Mouse (Mus musculus): ENCODE measurements around the gene Tpcn1. TPM values are rescaled to one million over a fixed set of nuclear protein-coding genes. Genes with fewer than 3 reads are reported as not detected.

Gene Tpcn1
- total and polyA plus RNA-seq, 2 experiments = 7.6 to 51.9 TPM

DNA sequence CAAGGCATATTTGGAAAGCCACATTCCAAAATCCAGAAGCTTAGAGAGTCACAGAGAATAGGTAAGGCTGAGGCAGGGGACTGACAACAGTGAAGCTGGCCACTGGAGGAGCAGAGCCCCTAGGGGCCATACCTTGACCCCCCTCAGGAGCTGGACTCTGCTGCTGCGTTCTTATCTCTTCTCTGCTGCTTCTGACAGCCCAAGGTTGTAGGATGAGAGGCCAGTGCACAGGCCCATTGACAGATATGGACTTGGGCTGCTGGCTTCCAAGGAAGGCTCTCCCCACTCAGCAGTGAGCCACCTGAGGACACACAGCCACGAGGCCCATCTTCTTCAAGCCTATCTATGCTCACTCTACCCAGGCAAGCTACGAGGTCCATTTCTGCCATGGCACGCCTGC, 19.5 kb downstream of the Tpcn1 start:
- TF ChIP-seq POLR2A (IDR thresholded peaks at IDR 0.05; ENCODE audit: extremely low read depth, insufficient read depth, low read length) (no peak), CTCF (IDR thresholded peaks at IDR 0.05; ENCODE audit: low read depth, low read length) (no peak)
- 84% methylated on average over 4 of the region's 4 CpGs for WGBS
- Histone ChIP-seq H3K27me3 (ENCODE audit: control insufficient read depth, insufficient read depth, low read length) (no peaks in the 10 kb centered on the region), H3K9ac (ENCODE audit: low read depth, low read length) (no peak overlapping the region), H3K79me2 (ENCODE audit: control insufficient read depth, insufficient read depth, low read length) (peaks cover 11% of the 10 kb centered on the region; the same call in 1 of the 2 replicates), H3K4me1 (ENCODE audit: control insufficient read depth, insufficient read depth, low read length) (peaks cover 49% of the 10 kb centered on the region), H3K36me3 (ENCODE audit: control insufficient read depth, insufficient read depth, low read length) (no peaks in the 10 kb centered on the region), H3K4me3 (ENCODE audit: insufficient read depth, low read depth, low read length) (no peak overlapping the region), H3K27ac (replicated peaks; ENCODE audit: insufficient read depth, low read depth, low read length) (no peak overlapping the region)
- no peak for DNase-seq (ENCODE audit: extremely low read depth, low read depth, low spot score)

DNA sequence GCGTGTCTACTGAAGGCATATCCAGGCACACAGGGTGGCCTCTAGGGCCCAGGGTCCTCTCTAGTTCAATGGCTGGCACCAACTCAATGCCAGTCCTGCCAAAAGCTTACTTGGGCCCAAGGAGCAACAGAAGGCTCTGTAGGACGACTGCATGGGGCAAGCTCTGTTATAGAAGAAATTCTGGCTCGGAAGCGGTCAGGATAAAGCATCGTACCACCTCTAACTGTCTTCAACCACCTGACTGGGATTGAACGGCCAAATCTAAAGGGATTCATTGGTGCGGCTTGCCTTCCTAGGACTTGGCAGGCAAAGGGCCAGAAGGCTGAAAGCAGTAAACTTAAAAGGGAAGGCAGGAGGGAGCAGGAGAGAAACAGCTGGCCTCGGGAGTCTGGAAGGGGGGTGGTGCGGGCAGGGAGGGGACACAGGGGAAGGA, 20.1 kb downstream of the Tpcn1 start:
- peak; percentile 26 for DNase-seq (ENCODE audit: extremely low read depth, low read depth, low spot score)
- peak overlapping the region; percentile 63 for H3K27ac ChIP-seq (replicated peaks; ENCODE audit: insufficient read depth, low read depth, low read length)
- H3K79me2 ChIP-seq (ENCODE audit: control insufficient read depth, insufficient read depth, low read length) = peaks cover 11% of the 10 kb centered on the region; the same call in 1 of the 2 replicates
- H3K36me3 ChIP-seq (ENCODE audit: control insufficient read depth, insufficient read depth, low read length) = no peaks in the 10 kb centered on the region
- no peak overlapping the region for H3K4me3 ChIP-seq (ENCODE audit: insufficient read depth, low read depth, low read length)
- WGBS = 64% methylated on average over 9 of the region's 9 CpGs
- peaks cover 54% of the 10 kb centered on the region for H3K4me1 ChIP-seq (ENCODE audit: control insufficient read depth, insufficient read depth, low read length)
- no peaks in the 10 kb centered on the region for H3K27me3 ChIP-seq (ENCODE audit: control insufficient read depth, insufficient read depth, low read length)
- no peak for TF ChIP-seq POLR2A (IDR thresholded peaks at IDR 0.05; ENCODE audit: extremely low read depth, insufficient read depth, low read length)
- no peak for TF ChIP-seq CTCF (IDR thresholded peaks at IDR 0.05; ENCODE audit: low read depth, low read length)
- H3K9ac ChIP-seq (ENCODE audit: low read depth, low read length) = no peak overlapping the region

DNA sequence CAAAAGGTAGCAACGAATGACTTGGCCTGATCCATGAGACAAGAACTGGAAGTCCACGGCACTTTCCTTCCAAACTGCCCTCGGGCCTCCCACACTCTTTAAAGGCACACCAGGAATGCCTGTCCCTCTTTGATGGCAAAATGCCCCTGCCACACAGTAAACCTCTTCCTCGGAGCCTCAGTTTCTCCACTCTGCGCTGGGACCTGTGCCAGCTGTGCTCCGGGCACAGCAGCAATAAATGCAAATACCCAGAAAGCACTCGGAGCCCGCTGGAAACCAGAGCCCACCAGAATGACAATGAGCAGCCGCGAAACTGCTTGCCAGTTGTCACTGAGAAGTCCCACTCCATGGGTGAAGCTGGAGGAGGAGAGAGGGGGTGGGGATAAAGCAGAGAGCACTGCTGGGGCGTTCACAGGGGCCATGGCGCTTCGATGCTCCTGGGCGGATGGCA, 20.7 kb downstream of the Tpcn1 start:
- DNase-seq (ENCODE audit: extremely low read depth, low read depth, low spot score) = no peak
- peaks cover 8% of the 10 kb centered on the region; the same call in 1 of the 2 replicates for H3K79me2 ChIP-seq (ENCODE audit: control insufficient read depth, insufficient read depth, low read length)
- peak overlapping the region; percentile 63 for H3K27ac ChIP-seq (replicated peaks; ENCODE audit: insufficient read depth, low read depth, low read length)
- no peak for TF ChIP-seq CTCF (IDR thresholded peaks at IDR 0.05; ENCODE audit: low read depth, low read length)
- TF ChIP-seq POLR2A (IDR thresholded peaks at IDR 0.05; ENCODE audit: extremely low read depth, insufficient read depth, low read length) = no peak
- 63% methylated on average over 14 of the region's 14 CpGs for WGBS
- no peak overlapping the region for H3K4me3 ChIP-seq (ENCODE audit: insufficient read depth, low read depth, low read length)
- peak overlapping the region; percentile 35 for H3K9ac ChIP-seq (ENCODE audit: low read depth, low read length)
- H3K36me3 ChIP-seq (ENCODE audit: control insufficient read depth, insufficient read depth, low read length) = no peaks in the 10 kb centered on the region
- no peaks in the 10 kb centered on the region for H3K27me3 ChIP-seq (ENCODE audit: control insufficient read depth, insufficient read depth, low read length)
- peaks cover 57% of the 10 kb centered on the region for H3K4me1 ChIP-seq (ENCODE audit: control insufficient read depth, insufficient read depth, low read length)

DNA sequence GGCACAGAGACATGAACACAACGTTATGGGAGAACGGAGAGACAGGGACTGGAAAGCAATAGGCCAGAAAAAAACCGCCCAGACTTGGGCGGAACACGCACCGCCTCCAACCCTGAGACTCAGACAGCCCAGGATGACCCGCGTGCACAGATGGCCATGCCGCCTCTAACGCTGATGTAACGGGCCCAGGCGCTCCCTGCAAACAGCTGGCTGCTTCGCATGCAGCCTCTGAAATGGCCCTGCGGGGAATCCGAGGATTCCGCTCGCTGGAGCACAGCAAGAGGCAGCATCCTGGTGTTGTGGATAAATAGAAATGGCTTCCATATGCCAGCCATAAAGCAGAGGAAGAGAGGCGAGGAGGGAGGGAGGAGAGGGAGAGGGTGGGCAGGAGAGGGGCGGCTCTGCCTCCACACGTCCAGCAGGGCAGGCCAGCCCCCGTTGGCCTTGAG, 21.2 kb downstream of the Tpcn1 start:
- Histone ChIP-seq H3K4me3 (ENCODE audit: insufficient read depth, low read depth, low read length) (no peak overlapping the region), H3K27me3 (ENCODE audit: control insufficient read depth, insufficient read depth, low read length) (no peaks in the 10 kb centered on the region), H3K27ac (replicated peaks; ENCODE audit: insufficient read depth, low read depth, low read length) (peak overlapping the region; percentile 63), H3K79me2 (ENCODE audit: control insufficient read depth, insufficient read depth, low read length) (peaks cover 8% of the 10 kb centered on the region; the same call in 1 of the 2 replicates), H3K36me3 (ENCODE audit: control insufficient read depth, insufficient read depth, low read length) (no peaks in the 10 kb centered on the region), H3K9ac (ENCODE audit: low read depth, low read length) (peak overlapping the region; percentile 35), H3K4me1 (ENCODE audit: control insufficient read depth, insufficient read depth, low read length) (peaks cover 59% of the 10 kb centered on the region)
- WGBS = 15% methylated on average over 21 of the region's 21 CpGs
- no peak for DNase-seq (ENCODE audit: extremely low read depth, low read depth, low spot score)
- TF ChIP-seq CTCF (IDR thresholded peaks at IDR 0.05; ENCODE audit: low read depth, low read length) = no peak
- no peak for TF ChIP-seq POLR2A (IDR thresholded peaks at IDR 0.05; ENCODE audit: extremely low read depth, insufficient read depth, low read length)

DNA sequence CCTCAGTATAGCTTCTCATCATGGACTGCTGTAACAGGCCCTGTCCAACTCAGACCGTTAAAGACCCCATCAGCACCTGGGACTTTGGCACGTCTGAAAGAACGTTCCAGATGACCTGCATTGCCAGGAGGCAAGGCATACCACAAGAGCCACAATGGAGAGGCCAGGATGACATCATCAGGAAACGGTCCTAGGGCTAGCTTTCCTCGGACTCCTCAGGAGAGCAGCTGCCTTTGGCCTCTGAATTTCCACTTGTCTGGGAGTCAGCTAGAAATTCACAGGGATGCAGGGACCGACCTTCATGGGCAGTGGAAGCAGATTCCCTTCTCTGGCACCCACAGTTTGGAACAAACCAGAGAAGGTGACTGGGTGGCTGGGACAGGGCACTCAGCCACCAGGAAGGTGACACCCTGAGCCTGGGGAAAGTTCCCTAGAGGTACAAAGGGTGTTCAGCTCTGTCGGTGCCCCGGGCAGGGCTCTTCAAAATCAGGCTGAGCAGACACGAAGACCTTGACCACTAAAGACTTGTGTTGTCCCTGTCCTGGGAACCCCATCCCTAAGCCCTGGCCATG, 21.7 kb downstream of the Tpcn1 start:
- H3K79me2 ChIP-seq (ENCODE audit: control insufficient read depth, insufficient read depth, low read length) = peaks cover 8% of the 10 kb centered on the region; the same call in 1 of the 2 replicates
- no peak overlapping the region for H3K4me3 ChIP-seq (ENCODE audit: insufficient read depth, low read depth, low read length)
- WGBS = 15% methylated on average over 9 of the region's 9 CpGs
- H3K27ac ChIP-seq (replicated peaks; ENCODE audit: insufficient read depth, low read depth, low read length) = peak overlapping the region; percentile 63
- peak overlapping the region; percentile 38; the same call in 1 of the 2 replicates for H3K9ac ChIP-seq (ENCODE audit: low read depth, low read length)
- H3K27me3 ChIP-seq (ENCODE audit: control insufficient read depth, insufficient read depth, low read length) = no peaks in the 10 kb centered on the region
- H3K4me1 ChIP-seq (ENCODE audit: control insufficient read depth, insufficient read depth, low read length) = peaks cover 58% of the 10 kb centered on the region
- peak; percentile 88 for DNase-seq (ENCODE audit: extremely low read depth, low read depth, low spot score)
- H3K36me3 ChIP-seq (ENCODE audit: control insufficient read depth, insufficient read depth, low read length) = no peaks in the 10 kb centered on the region
- TF ChIP-seq POLR2A (IDR thresholded peaks at IDR 0.05; ENCODE audit: extremely low read depth, insufficient read depth, low read length) (no peak), CTCF (IDR thresholded peaks at IDR 0.05; ENCODE audit: low read depth, low read length) (no peak)

DNA sequence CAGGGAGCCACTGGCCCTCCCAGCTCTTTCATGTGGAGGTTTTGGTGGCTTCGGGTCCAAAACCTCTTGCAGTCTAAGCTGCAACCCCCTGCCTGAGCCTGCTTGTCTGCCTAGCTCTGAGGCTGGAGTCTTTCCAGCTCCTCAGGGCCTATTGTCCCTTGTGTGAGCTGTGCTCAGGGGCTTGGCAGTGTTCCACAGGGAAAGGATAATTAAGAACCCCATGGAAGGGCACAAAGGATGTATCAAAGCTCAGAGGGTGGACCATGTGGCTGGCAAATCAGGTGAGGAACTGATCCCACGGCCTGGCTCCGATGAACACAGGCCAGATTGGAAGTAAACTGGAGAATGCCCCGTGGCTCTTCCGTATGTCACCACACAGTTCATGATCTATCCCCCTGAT, 22.4 kb downstream of the Tpcn1 start:
- Histone ChIP-seq H3K4me3 (ENCODE audit: insufficient read depth, low read depth, low read length) (no peak overlapping the region), H3K4me1 (ENCODE audit: control insufficient read depth, insufficient read depth, low read length) (peaks cover 53% of the 10 kb centered on the region), H3K27ac (replicated peaks; ENCODE audit: insufficient read depth, low read depth, low read length) (peak overlapping the region; percentile 63), H3K27me3 (ENCODE audit: control insufficient read depth, insufficient read depth, low read length) (no peaks in the 10 kb centered on the region), H3K9ac (ENCODE audit: low read depth, low read length) (peak overlapping the region; percentile 38), H3K36me3 (ENCODE audit: control insufficient read depth, insufficient read depth, low read length) (no peaks in the 10 kb centered on the region), H3K79me2 (ENCODE audit: control insufficient read depth, insufficient read depth, low read length) (peaks cover 8% of the 10 kb centered on the region; the same call in 1 of the 2 replicates)
- TF ChIP-seq POLR2A (IDR thresholded peaks at IDR 0.05; ENCODE audit: extremely low read depth, insufficient read depth, low read length) = no peak
- TF ChIP-seq CTCF (IDR thresholded peaks at IDR 0.05; ENCODE audit: low read depth, low read length) = no peak
- peak; percentile 44 for DNase-seq (ENCODE audit: extremely low read depth, low read depth, low spot score)
- 15% methylated on average over 5 of the region's 5 CpGs for WGBS
